Mouse (Mus musculus) activated CD4-positive, CD25-positive, alpha-beta regulatory T cell (primary cell): Measurements from ENCODE around the gene Cnnm1. TPM values are rescaled to one million over a fixed set of nuclear protein-coding genes. Genes with fewer than 3 reads are reported as not detected.

Experiments
- polyA plus RNA-seq, 2 experiments: library from polyadenylated mRNA; unstranded; fragments of 100-300 nt; shearing (Covaris generic); gene quantifications; one replicate each; pipeline ENCODE4 v1.2.1; 2017

The Cnnm1 gene
- polyA plus RNA-seq, result not detected

GRCm38 (mm10) chr19:43440112-43440737, at the start of gene Cnnm1:
Gene Cnnm1, plus strand, starts transcription at chr19:43440436.

GRCm38 (mm10) chr19:43524187-43525103, 84.2 kb downstream of the Cnnm1 start, which contains the start of gene Got1:
Gene Got1, minus strand, starts transcription at chr19:43524605.

Other genes with a start within 250 kb of the Cnnm1 start
- under 1 TPM in 1 of 2 experiments, not detected in 1; 0.04 TPM for gene Hpse2, start 52.1 kb upstream of the Cnnm1 start, polyA plus RNA-seq
- gene Got1, start 84.2 kb downstream of the Cnnm1 start, polyA plus RNA-seq, result 10 to 100 TPM; 49.2 to 49.9 TPM
- not detected for gene Nkx2-3, start 171.9 kb downstream of the Cnnm1 start, polyA plus RNA-seq
- gene Slc25a28, start 234.4 kb downstream of the Cnnm1 start, polyA plus RNA-seq, result 10 to 100 TPM; 24.6 to 34.9 TPM
- gene Entpd7, start 249.2 kb downstream of the Cnnm1 start, polyA plus RNA-seq, result 1 to 10 TPM; 1.3 to 4.8 TPM